Mouse (Mus musculus) olfactory bulb, adult 2 months (tissue): ENCODE measurements at regions not wholly inside any gene's neighbourhood (a gene's known extent, or its start where the extent isn't known, plus 50 kb on each side); places are given as distances from the start of the nearest gene placed in this dataset.

Experiments
- CTCF ChIP-seq: fragments of 200-500 bp; IDR thresholded peaks from 2 replicates; pipeline ENCODE4 v1.5.1; 2012; ENCODE audit warnings: low read depth, mild to moderate bottlenecking, low read length, moderate library complexity; ENCODE audit not compliant: insufficient read depth
- POLR2A ChIP-seq: fragments of 200-500 bp; IDR thresholded peaks from 2 replicates; pipeline ENCODE4 v1.6.1; 2012; ENCODE audit warnings: mild to moderate bottlenecking, low read depth, low read length, moderate library complexity; ENCODE audit not compliant: insufficient read depth

DNA sequence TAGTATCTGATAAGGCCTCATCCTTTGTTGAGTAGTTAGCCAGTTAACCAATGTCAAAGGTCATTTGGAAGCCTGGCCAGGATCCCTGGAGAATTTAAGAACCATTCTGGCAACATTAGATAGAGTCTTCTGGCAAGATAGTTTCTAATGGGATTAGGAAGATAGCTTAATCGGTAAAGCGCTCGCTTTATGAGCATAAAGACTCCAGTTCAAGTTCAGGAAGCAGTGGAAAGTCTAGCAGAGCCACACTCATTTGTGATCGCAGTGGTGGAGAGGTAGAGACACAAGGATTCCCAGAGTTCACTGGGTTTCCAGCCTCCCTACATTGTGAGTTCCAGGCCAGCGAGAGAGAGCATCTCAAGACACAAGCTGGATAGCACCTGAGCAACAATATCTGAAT is 60.5 kb upstream of the Adamts9 start:
- TF ChIP-seq CTCF, result no peak
- no peak for TF ChIP-seq POLR2A
